9 mouse cellular contexts compared by ENCODE assay signal in genomic region chr2:28535263-28535540, GRCm38 (mm10). TPM values are rescaled to one million over a fixed set of nuclear protein-coding genes. Genes with fewer than 3 reads are reported as not detected.
DNase-seq lines count a peak whose midpoint lies in the region; ATAC-seq lines count a peak whose summit lies in the region.
"Had no signal": no experiment of that assay in that cellular context is flagged by ENCODE, and none has a peak within 500 bp of the region (broad histone marks: within the 10 kb centered on the region; RNA-seq: fewer than 3 reads in every experiment).

No protein-coding gene starts in this region.

- no peaks in the 10 kb centered on the region for H3K9me3 ChIP-seq in forebrain, embryonic 13.5 days (replicated peaks)
- H3K9me3 ChIP-seq in limb, embryonic 15.5 days = no peaks in the 10 kb centered on the region
- H3K9me3 ChIP-seq in stomach, embryonic 16.5 days (replicated peaks; ENCODE audit: control insufficient read depth, low read length) = no peaks in the 10 kb centered on the region

- WGBS in forebrain, embryonic 13.5 days = 51% methylated on average over 4 of the region's 4 CpGs
- WGBS in limb, embryonic 15.5 days = 29% methylated on average over 4 of the region's 4 CpGs
- 37% methylated on average over 4 of the region's 4 CpGs for WGBS in stomach, embryonic 16.5 days

- H3K36me3 ChIP-seq in forebrain, embryonic 13.5 days (ENCODE audit: poor library complexity, severe bottlenecking) = no peaks in the 10 kb centered on the region
- no peaks in the 10 kb centered on the region for H3K36me3 ChIP-seq in limb, embryonic 15.5 days
- H3K36me3 ChIP-seq in stomach, embryonic 16.5 days (ENCODE audit: control insufficient read depth, insufficient read depth, low read length) = no peaks in the 10 kb centered on the region

- peaks cover 97% of the 10 kb centered on the region for H3K4me1 ChIP-seq in forebrain, embryonic 13.5 days
- H3K4me1 ChIP-seq in limb, embryonic 15.5 days = peaks cover 88% of the 10 kb centered on the region
- H3K4me1 ChIP-seq in stomach, embryonic 16.5 days (ENCODE audit: control insufficient read depth, insufficient read depth, low read length) = peaks cover 80% of the 10 kb centered on the region

- DNase-seq in retina, embryonic 14.5 days (ENCODE audit: low spot score) = peak; percentile 28
- no peak for DNase-seq in retina, postnatal 1 day
- DNase-seq in spleen, postnatal 10 days (ENCODE audit: low spot score in 2 of 2) = no peak
- DNase-seq in spleen, postnatal 4 days (ENCODE audit: low spot score in 2 of 2) = no peak
- DNase-seq in left cerebral cortex, postnatal 4 days = no peak

- no peak for ATAC-seq in forebrain, embryonic 13.5 days
- no peak for ATAC-seq in limb, embryonic 15.5 days (ENCODE audit: insufficient number of reproducible peaks, low FRiP score, low TSS enrichment, low read depth)
- ATAC-seq in stomach, embryonic 16.5 days (ENCODE audit: insufficient read depth, low FRiP score) = no peak

- peak overlapping the region; percentile 76 for H3K27ac ChIP-seq in forebrain, embryonic 13.5 days
- peak overlapping the region; percentile 87 for H3K27ac ChIP-seq in limb, embryonic 15.5 days
- peak overlapping the region; percentile 90 for H3K27ac ChIP-seq in stomach, embryonic 16.5 days (ENCODE audit: low read length)
- H3K27ac ChIP-seq: liver, embryonic 14.5 days had no signal

- H3K9ac ChIP-seq in forebrain, embryonic 13.5 days = peak overlapping the region; percentile 77
- H3K9ac ChIP-seq in limb, embryonic 15.5 days = no peak overlapping the region
- peak overlapping the region; percentile 84 for H3K9ac ChIP-seq in stomach, embryonic 16.5 days (ENCODE audit: low read length)
- H3K9ac ChIP-seq: liver, embryonic 14.5 days had no signal

- no peaks in the 10 kb centered on the region; the same call in 1 of the 2 replicates for H3K27me3 ChIP-seq in forebrain, embryonic 13.5 days
- no peaks in the 10 kb centered on the region for H3K27me3 ChIP-seq in limb, embryonic 15.5 days
- H3K27me3 ChIP-seq in stomach, embryonic 16.5 days (ENCODE audit: control insufficient read depth, insufficient read depth, low read length) = no peaks in the 10 kb centered on the region

- intact Hi-C loops in left cerebral cortex, postnatal 4 days (cut with DNase I) = no loop called here

- peak overlapping the region; percentile 9; the same call in 1 of the 2 replicates for H3K4me3 ChIP-seq in forebrain, embryonic 13.5 days
- H3K4me3 ChIP-seq in limb, embryonic 15.5 days = peak overlapping the region; percentile 84
- H3K4me3 ChIP-seq in stomach, embryonic 16.5 days (replicated peaks; ENCODE audit: low read length) = peak overlapping the region; percentile 73

- peak overlapping the region; percentile 88 for H3K4me2 ChIP-seq in forebrain, embryonic 13.5 days
- peak overlapping the region; percentile 76 for H3K4me2 ChIP-seq in limb, embryonic 15.5 days
- H3K4me2 ChIP-seq in stomach, embryonic 16.5 days (ENCODE audit: low read depth, low read length) = peak overlapping the region; percentile 88

RNA-seq across cellular contexts. Expression of gene Ralgds, which starts 22.3 kb away (rescaled TPM):
- 50.9 and 53.6 TPM in 2 replicates for polyA plus RNA-seq in forebrain, embryonic 13.5 days (2015; fragmentation: Nextera tagmentation; extraction: Ambion mirVana)
- 50.3 and 50.7 TPM in 2 replicates for polyA plus RNA-seq in limb, embryonic 15.5 days (2015; fragmentation: Nextera tagmentation; extraction: Ambion mirVana)
- 24.6 and 28.2 TPM in 2 replicates for polyA plus RNA-seq in stomach, embryonic 16.5 days (2015; fragmentation: Nextera tagmentation; extraction: Ambion mirVana)
- total RNA-seq in left cerebral cortex, postnatal 4 days (2021) = 100 to 1,000 TPM; 164 to 176 TPM

RNA-seq across cellular contexts. Expression of gene Cel, which starts 28.0 kb away (rescaled TPM):
- polyA plus RNA-seq in forebrain, embryonic 13.5 days (2015; fragmentation: Nextera tagmentation; extraction: Ambion mirVana) = 0.14 TPM in 1 of 2 replicates, not detected in the other
- polyA plus RNA-seq in limb, embryonic 15.5 days (2015; fragmentation: Nextera tagmentation; extraction: Ambion mirVana) = 0.35 TPM in 1 of 2 replicates, not detected in the other
- polyA plus RNA-seq in stomach, embryonic 16.5 days (2015; fragmentation: Nextera tagmentation; extraction: Ambion mirVana) = 562 and 718 TPM in 2 replicates
- not detected for total RNA-seq in left cerebral cortex, postnatal 4 days (2021)

RNA-seq across cellular contexts. Expression of gene Gm10134, which starts 29.3 kb away (rescaled TPM):
- 0.53 and 0.76 TPM in 2 replicates for polyA plus RNA-seq in forebrain, embryonic 13.5 days (2015; fragmentation: Nextera tagmentation; extraction: Ambion mirVana)
- 1.9 and 4.5 TPM in 2 replicates for polyA plus RNA-seq in limb, embryonic 15.5 days (2015; fragmentation: Nextera tagmentation; extraction: Ambion mirVana)
- polyA plus RNA-seq in stomach, embryonic 16.5 days (2015; fragmentation: Nextera tagmentation; extraction: Ambion mirVana) = 7.4 and 8.9 TPM in 2 replicates
- not detected for total RNA-seq in left cerebral cortex, postnatal 4 days (2021)
- polyA plus RNA-seq: liver, embryonic 14.5 days had no signal

RNA-seq across cellular contexts. Expression of gene Gbgt1, which starts 38.5 kb away (rescaled TPM):
- polyA plus RNA-seq in forebrain, embryonic 13.5 days (2015; fragmentation: Nextera tagmentation; extraction: Ambion mirVana) = 0.43 TPM in 1 of 2 replicates, not detected in the other
- 0.56 and 1.1 TPM in 2 replicates for polyA plus RNA-seq in limb, embryonic 15.5 days (2015; fragmentation: Nextera tagmentation; extraction: Ambion mirVana)
- polyA plus RNA-seq in stomach, embryonic 16.5 days (2015; fragmentation: Nextera tagmentation; extraction: Ambion mirVana) = 3.2 and 3.5 TPM in 2 replicates
- total RNA-seq in left cerebral cortex, postnatal 4 days (2021) = 1 to 10 TPM; 2.5 to 2.6 TPM

RNA-seq across cellular contexts. Expression of gene Gtf3c5, which starts 48.3 kb away (rescaled TPM):
- 40.7 and 48.2 TPM in 2 replicates for polyA plus RNA-seq in forebrain, embryonic 13.5 days (2015; fragmentation: Nextera tagmentation; extraction: Ambion mirVana)
- 41.8 and 44.1 TPM in 2 replicates for polyA plus RNA-seq in limb, embryonic 15.5 days (2015; fragmentation: Nextera tagmentation; extraction: Ambion mirVana)
- 37.2 and 38.2 TPM in 2 replicates for polyA plus RNA-seq in stomach, embryonic 16.5 days (2015; fragmentation: Nextera tagmentation; extraction: Ambion mirVana)
- total RNA-seq in left cerebral cortex, postnatal 4 days (2021) = 10 to 100 TPM; 26.6 to 27.8 TPM

Comparison
In these comparisons a context has a peak if more than half of its experiments do, and no peak if none do; other contexts are left out.
1. H3K4me3 ChIP-seq: peak in every context shown above with its lines; median percentile 84 in limb, embryonic 15.5 days; 73 in stomach, embryonic 16.5 days; 9 in forebrain, embryonic 13.5 days.
2. RNA of gene Cel, which starts 28.0 kb away (polyA plus RNA-seq): 562 to 718 TPM in stomach, embryonic 16.5 days; 0.14 TPM in forebrain, embryonic 13.5 days and 0.35 TPM in limb, embryonic 15.5 days; every median in the first group is over 100 times any median in the second.
3. Peak in every context shown above with its lines, with median percentiles within 50 percentile points of each other: H3K27ac ChIP-seq and H3K4me2 ChIP-seq.